Mouse (Mus musculus) myocyte (in vitro differentiated cells): Measurements from ENCODE around the gene Mettl9. TPM values are rescaled to one million over a fixed set of nuclear protein-coding genes. Genes with fewer than 3 reads are reported as not detected.

Experiments used
- H3K27me3 ChIP-seq: one replicate; pipeline ENCODE4 v1.6.1; 2011; ENCODE audit not compliant: control insufficient read depth, insufficient read depth, insufficient read length
- H3K36me3 ChIP-seq: one replicate; pipeline ENCODE4 v1.6.1; 2011; ENCODE audit not compliant: control insufficient read depth, insufficient read depth
- H3K4me2 ChIP-seq: one replicate; pipeline ENCODE4 v1.6.1; 2011; ENCODE audit warnings: low read depth, control low read depth
- H3K4me3 ChIP-seq: one replicate; pipeline ENCODE4 v1.5.1; 2011; ENCODE audit warnings: mild to moderate bottlenecking, control low read depth, moderate library complexity
- H3K79me2 ChIP-seq: one replicate; pipeline ENCODE4 v1.6.1; 2011; ENCODE audit not compliant: control insufficient read depth, insufficient read depth
- H3ac ChIP-seq: one replicate; pipeline ENCODE4 v1.6.1; 2011; ENCODE audit not compliant: control insufficient read depth, insufficient read length
- CEBPB ChIP-seq: IDR thresholded peaks from 2 replicates; pipeline ENCODE4 v1.6.1; 2011; ENCODE audit warnings: mild to moderate bottlenecking, moderate library complexity; ENCODE audit not compliant: poor library complexity, insufficient read depth, severe bottlenecking
- E2F4 ChIP-seq: IDR thresholded peaks from one replicate; pipeline ENCODE4 v1.6.1; 2011; ENCODE audit warnings: mild to moderate bottlenecking, control low read depth, moderate library complexity; ENCODE audit not compliant: insufficient read depth
- MAX ChIP-seq: IDR thresholded peaks from one replicate; pipeline ENCODE4 v1.6.1; 2011; ENCODE audit warnings: low read depth, mild to moderate bottlenecking, control low read depth
- MYOD1 ChIP-seq, 3 experiments: IDR thresholded peaks; one replicate each; pipeline ENCODE4 v1.6.1; 2011; ENCODE audit warnings: control low read depth in 2 of 3, low read depth in 2 of 3, mild to moderate bottlenecking in 2 of 3, moderate library complexity in 1 of 3; ENCODE audit not compliant: insufficient read length in 2 of 3, control insufficient read depth in 1 of 3
- MYOG ChIP-seq, 3 experiments: IDR thresholded peaks; one replicate each; pipeline ENCODE4 v1.6.1; 2011; ENCODE audit warnings: control low read depth in 2 of 3, low read depth in 2 of 3, mild to moderate bottlenecking in 2 of 3; ENCODE audit not compliant: insufficient read length in 2 of 3, control insufficient read depth in 1 of 3, insufficient read depth in 1 of 3
- POLR2A ChIP-seq: IDR thresholded peaks from one replicate; pipeline ENCODE4 v1.6.1; 2011; ENCODE audit warnings: low read depth, mild to moderate bottlenecking, control low read depth, moderate library complexity; ENCODE audit not compliant: insufficient read length
- POLR2AphosphoS2 ChIP-seq: IDR thresholded peaks from one replicate; pipeline ENCODE4 v1.6.1; 2011; ENCODE audit warnings: low read depth, control low read depth; ENCODE audit not compliant: insufficient read length
- REST ChIP-seq: IDR thresholded peaks from one replicate; pipeline ENCODE4 v1.6.1; 2011; ENCODE audit warnings: mild to moderate bottlenecking, control low read depth, moderate library complexity; ENCODE audit not compliant: insufficient read depth, insufficient read length
- SRF ChIP-seq: IDR thresholded peaks from one replicate; pipeline ENCODE4 v1.6.1; 2011; ENCODE audit warnings: low read depth; ENCODE audit not compliant: control insufficient read depth, insufficient read length
- TCF12 ChIP-seq: IDR thresholded peaks from one replicate; pipeline ENCODE4 v1.6.1; 2011; ENCODE audit warnings: mild to moderate bottlenecking, control low read depth; ENCODE audit not compliant: poor library complexity, insufficient read depth, severe bottlenecking
- TCF3 ChIP-seq: IDR thresholded peaks from one replicate; pipeline ENCODE4 v1.6.1; 2011; ENCODE audit warnings: low read depth, control low read depth; ENCODE audit not compliant: insufficient read length
- USF1 ChIP-seq: IDR thresholded peaks from one replicate; pipeline ENCODE4 v1.6.1; 2011; ENCODE audit warnings: low read depth, mild to moderate bottlenecking, control low read depth, moderate library complexity
- polyA plus RNA-seq: library from polyadenylated mRNA; unstranded; fragments of >200 nt; fragmentation: generic; extraction: Trizol; gene quantifications from one replicate; pipeline ENCODE4 v1.2.1, GENCODE M21; 2012; ENCODE audit warnings: missing spikeins

Gene Mettl9
- polyA plus RNA-seq, 1 experiment: 23.5 TPM

DNA sequence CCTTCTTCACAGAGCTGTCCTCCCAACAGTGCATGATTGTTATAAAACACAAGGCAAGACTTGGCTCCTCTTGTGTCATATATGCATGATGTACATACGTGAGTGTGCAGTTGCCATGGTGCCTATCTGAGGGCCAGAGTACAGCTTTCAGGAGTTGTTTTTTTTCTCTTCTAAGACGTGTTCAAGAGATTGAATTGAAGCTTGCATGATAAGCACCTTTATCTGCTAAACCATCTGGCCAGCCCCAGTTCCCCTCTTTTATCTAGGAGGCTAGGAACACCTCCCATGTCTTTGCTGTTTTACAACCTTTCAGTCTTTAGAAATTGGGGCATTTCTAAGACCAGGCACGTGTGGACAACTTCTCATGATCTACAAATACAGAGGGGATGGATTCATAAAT lies 77.5 kb downstream of the Mettl9 start:
- H3K4me2 ChIP-seq: peak overlapping the region; percentile 9
- H3K79me2 ChIP-seq: no peaks in the 10 kb centered on the region
- no peaks in the 10 kb centered on the region for H3K27me3 ChIP-seq
- H3K4me3 ChIP-seq: no peak overlapping the region
- TF ChIP-seq POLR2AphosphoS2 (no peak), SRF (no peak), TCF3 (no peak), TCF12 (no peak), MYOG (IDR thresholded peaks at IDR 0.05; ENCODE audit: control insufficient read depth in 1 of 3, insufficient read depth in 1 of 3, insufficient read length in 2 of 3, low read depth in 2 of 3) (no peak), E2F4 (no peak), MYOD1 (IDR thresholded peaks at IDR 0.05; ENCODE audit: control insufficient read depth in 1 of 3, insufficient read length in 2 of 3, low read depth in 2 of 3) (no peak), REST (no peak), POLR2A (no peak), USF1 (no peak), MAX (no peak), CEBPB (no peak)
- H3ac ChIP-seq: no peak overlapping the region
- no peaks in the 10 kb centered on the region for H3K36me3 ChIP-seq

DNA sequence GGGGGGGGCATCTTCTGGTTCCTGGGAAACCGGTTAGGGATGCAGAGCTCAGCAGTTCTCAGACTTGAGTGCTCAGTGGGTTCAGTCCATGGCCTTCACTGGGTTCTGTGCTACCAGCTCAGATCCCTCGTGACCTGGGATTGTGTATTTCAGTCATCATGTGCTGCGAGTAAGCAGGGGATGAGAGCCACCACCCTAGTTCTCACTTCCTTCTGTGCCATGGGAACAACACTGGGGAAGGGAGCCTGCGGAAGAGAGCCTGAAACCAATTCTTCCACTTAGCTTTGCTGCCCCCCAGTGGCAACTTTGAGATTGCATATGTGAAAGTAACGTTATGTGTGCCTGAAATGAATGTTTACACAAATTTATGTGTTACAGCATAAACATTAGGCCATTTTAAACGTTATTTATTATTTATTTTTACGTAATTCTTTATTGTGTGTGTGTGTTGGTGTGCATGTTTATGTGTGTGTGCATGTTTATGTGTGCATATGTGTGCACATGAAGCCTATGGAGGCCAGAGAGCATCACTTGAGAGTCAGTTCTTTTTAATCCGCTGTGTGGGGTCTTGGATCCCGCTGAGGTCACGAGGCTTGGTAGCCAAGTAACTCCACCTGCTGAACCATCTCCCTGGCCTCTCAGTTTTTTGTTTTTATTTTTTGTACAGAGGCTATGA lies 86.0 kb downstream of the Mettl9 start:
- Histone ChIP-seq H3K79me2 (no peaks in the 10 kb centered on the region), H3K36me3 (no peaks in the 10 kb centered on the region), H3K4me2 (peak overlapping the region; percentile 16), H3K4me3 (no peak overlapping the region), H3K27me3 (peaks cover 2% of the 10 kb centered on the region), H3ac (no peak overlapping the region)
- TF ChIP-seq TCF3: no peak
- no peak for TF ChIP-seq POLR2AphosphoS2
- no peak for TF ChIP-seq POLR2A
- no peak for TF ChIP-seq E2F4
- TF ChIP-seq REST: no peak

Other genes with a start within 250 kb of the Mettl9 start
- gene Gm5737, start 222.1 kb upstream of the Mettl9 start, polyA plus RNA-seq: not detected
- 32.3 TPM for gene Eef2k, start 191.6 kb upstream of the Mettl9 start, polyA plus RNA-seq
- gene Polr3e, start 116.7 kb upstream of the Mettl9 start, polyA plus RNA-seq: 12.0 TPM
- 9.6 TPM for gene Cdr2, start 52.1 kb upstream of the Mettl9 start, polyA plus RNA-seq
- 0.04 TPM for gene Mfsd13b, start 51.9 kb upstream of the Mettl9 start, polyA plus RNA-seq
- 0.04 TPM for gene Igsf6, start 40.1 kb downstream of the Mettl9 start, polyA plus RNA-seq
- 0.35 TPM for gene Otoa, start 47.2 kb downstream of the Mettl9 start, polyA plus RNA-seq